Mouse (Mus musculus) thymus, adult 2 months (tissue): ENCODE data around the gene Pnliprp2. TPM values are rescaled to one million over a fixed set of nuclear protein-coding genes. Genes with fewer than 3 reads are reported as not detected.

ENCODE experiments used
- DNase-seq: peaks from one replicate; pipeline ENCODE4 v3.0.0; 2021
- H3K27ac ChIP-seq: fragments of 200-500 bp; 2 replicates; pipeline ENCODE4 v1.5.1; 2012; ENCODE audit warnings: low read length, control low read depth; ENCODE audit not compliant: control insufficient read depth, insufficient read depth
- H3K27me3 ChIP-seq: fragments of 200-500 bp; 2 replicates; pipeline ENCODE4 v1.6.1; 2012; ENCODE audit warnings: mild to moderate bottlenecking, low read length, moderate library complexity, mixed read lengths; ENCODE audit not compliant: control insufficient read depth, insufficient read depth
- H3K36me3 ChIP-seq: fragments of 200-500 bp; 2 replicates; pipeline ENCODE4 v1.6.1; 2012; ENCODE audit warnings: mild to moderate bottlenecking, low read length, moderate library complexity; ENCODE audit not compliant: control insufficient read depth, insufficient read depth
- H3K4me1 ChIP-seq: fragments of 200-500 bp; replicated peaks from 2 replicates; pipeline ENCODE4 v1.6.1; 2012; ENCODE audit warnings: low read length; ENCODE audit not compliant: control insufficient read depth, insufficient read depth
- H3K4me3 ChIP-seq: fragments of 200-500 bp; 2 replicates; pipeline ENCODE4 v1.5.1; 2012; ENCODE audit warnings: mild to moderate bottlenecking, low read length, control low read depth, moderate library complexity; ENCODE audit not compliant: control insufficient read depth, insufficient read depth
- CTCF ChIP-seq: fragments of 200-500 bp; IDR thresholded peaks from 2 replicates; pipeline ENCODE4 v1.5.1; 2012; ENCODE audit warnings: mild to moderate bottlenecking, control low read depth, low read length, moderate library complexity, borderline replicate concordance; ENCODE audit not compliant: control insufficient read depth, poor library complexity, insufficient read depth; ENCODE audit errors: extremely low read depth
- POLR2A ChIP-seq: fragments of 200-500 bp; IDR thresholded peaks from 2 replicates; pipeline ENCODE4 v1.6.1; 2012; ENCODE audit warnings: mild to moderate bottlenecking, low read length, control low read depth, moderate library complexity; ENCODE audit not compliant: control insufficient read depth, poor library complexity, insufficient read depth; ENCODE audit errors: extremely low read depth
- WGBS: fragments of 180-500 bp; shearing (Covaris S2); methylation state at CpG from one replicate; pipeline ENCODE4 v1.1.7; 2018; 5-methylcytosine and 5-hydroxymethylcytosine counted together
- polyA plus RNA-seq: library from polyadenylated mRNA; depleted of rRNA; stranded (reverse); fragments of >200 nt; gene quantifications from 2 replicates; pipeline ENCODE4 v1.2.3, GENCODE M21; 2012

Gene Pnliprp2
- polyA plus RNA-seq, 1 experiment, result not detected

DNA sequence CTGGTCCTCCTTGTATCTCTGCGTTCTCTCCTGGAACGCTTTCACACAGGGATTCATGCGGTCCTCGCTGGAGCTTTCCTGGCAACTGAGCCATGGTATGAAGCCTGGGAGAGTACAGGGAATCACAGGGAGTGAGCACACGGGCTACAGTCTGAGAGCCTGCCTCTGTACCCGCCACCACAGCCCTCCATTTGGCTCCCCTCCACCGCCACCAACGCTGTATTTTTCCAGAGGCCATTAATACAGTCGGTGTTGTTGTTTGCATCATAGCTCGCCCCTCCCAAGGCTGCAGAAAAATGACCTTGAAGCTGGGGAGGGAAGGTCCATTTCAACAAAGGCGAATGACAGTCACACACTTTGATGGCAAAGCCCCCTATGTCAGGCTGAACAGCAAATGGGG, 29.7 kb downstream of the Pnliprp2 start:
- WGBS, result 92% methylated on average over 11 of the region's 11 CpGs
- Histone ChIP-seq H3K27me3 (no peaks in the 10 kb centered on the region), H3K27ac (no peak overlapping the region), H3K36me3 (no peaks in the 10 kb centered on the region), H3K4me3 (no peak overlapping the region), H3K4me1 (no peaks in the 10 kb centered on the region)
- no peak for DNase-seq
- TF ChIP-seq CTCF, result no peak
- no peak for TF ChIP-seq POLR2A

DNA sequence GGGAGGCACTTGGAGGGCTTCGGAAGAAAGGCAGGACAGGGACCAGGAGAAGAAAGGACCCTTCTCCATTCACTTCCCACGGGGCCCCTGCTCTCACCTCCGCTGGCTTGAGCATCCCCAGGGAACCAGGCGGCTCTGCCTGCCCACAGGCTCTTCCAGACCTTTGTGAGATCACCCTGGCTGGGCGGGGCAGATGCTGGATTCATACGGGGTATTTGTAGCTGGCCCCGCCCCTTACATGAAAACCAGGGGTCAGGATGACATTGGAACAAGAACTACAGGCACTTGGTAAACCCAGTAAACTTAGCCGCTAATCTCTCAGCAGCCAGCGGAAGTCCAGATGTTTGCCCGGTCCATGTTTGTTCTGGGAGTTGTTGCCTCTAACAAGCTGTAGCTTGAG, 34.8 kb downstream of the Pnliprp2 start, which contains the start of gene 1700019N19Rik:
Gene 1700019N19Rik (minus strand): TSS at position 178 of the 400 bp plus-strand sequence.
- Histone ChIP-seq H3K27ac (no peak within 1 kb of the TSS), H3K4me1 (no peaks in the 10 kb centered on the region), H3K4me3 (no peak within 1 kb of the TSS), H3K36me3 (no peaks in the 10 kb centered on the region), H3K27me3 (no peaks in the 10 kb centered on the region)
- no peak for DNase-seq
- TF ChIP-seq POLR2A, result no peak
- no peak for TF ChIP-seq CTCF
- 77% methylated on average over 10 of the region's 10 CpGs for WGBS

DNA sequence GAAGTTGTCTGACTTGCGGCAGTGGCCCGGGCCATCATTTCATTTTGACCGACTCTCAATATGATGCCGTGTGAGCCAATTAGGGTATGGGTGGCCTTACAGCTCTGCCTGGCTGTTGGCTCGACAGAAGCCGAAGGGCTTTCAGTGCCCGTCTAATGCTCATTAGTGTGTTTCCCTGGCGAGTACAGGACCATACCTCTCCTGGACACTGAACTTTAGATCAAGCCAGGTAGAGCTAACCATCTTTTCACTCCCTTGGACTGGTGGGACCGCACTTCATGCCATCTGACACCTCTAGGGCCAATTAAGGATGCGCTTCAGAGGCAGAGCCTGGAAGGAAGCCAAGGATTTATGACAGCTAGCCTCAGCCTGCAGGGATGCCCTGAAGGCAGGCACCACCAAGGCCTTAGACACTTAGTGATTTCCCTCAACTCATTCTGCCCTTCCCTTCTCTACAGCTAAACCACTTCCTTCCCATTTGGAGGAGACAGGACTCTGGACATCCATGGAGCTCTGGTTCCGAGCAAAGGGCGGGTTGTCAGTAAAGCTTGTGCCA, 35.7 kb downstream of the Pnliprp2 start:
- Histone ChIP-seq H3K27ac (no peak overlapping the region), H3K4me3 (no peak overlapping the region), H3K36me3 (no peaks in the 10 kb centered on the region), H3K27me3 (no peaks in the 10 kb centered on the region), H3K4me1 (no peaks in the 10 kb centered on the region)
- no peak for TF ChIP-seq POLR2A
- TF ChIP-seq CTCF, result no peak
- DNase-seq, result no peak
- 84% methylated on average over 12 of the region's 12 CpGs for WGBS

DNA sequence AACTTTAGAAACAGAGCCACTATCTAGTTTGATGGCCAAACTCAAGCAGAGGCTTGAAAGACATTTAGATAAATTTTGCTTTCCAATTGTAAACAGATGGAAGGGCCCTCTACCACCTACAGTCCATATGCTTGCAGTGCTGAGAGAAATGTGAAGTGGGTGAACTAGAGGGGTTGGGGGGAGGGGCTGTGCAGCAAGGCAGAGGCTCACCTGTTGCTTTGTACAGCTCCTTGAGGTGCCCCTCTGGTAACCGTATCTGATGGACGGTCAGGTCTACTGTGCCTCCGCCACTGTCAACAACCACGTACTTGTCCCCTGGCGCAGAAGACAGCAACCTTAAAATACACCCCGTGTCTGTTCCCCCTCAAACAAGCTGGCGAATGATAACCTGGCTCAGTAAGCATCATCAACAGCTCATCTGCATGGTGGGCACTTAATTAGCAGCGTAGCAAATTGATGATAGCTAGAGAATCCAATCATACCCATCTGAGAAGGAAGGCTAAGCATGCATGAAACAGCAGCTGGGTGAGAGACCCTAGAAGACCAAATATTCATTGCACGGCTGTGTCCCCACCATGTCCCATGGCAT, 45.8 kb downstream of the Pnliprp2 start:
- no peak overlapping the region for H3K27ac ChIP-seq
- no peaks in the 10 kb centered on the region for H3K4me1 ChIP-seq
- no peaks in the 10 kb centered on the region for H3K27me3 ChIP-seq
- TF ChIP-seq POLR2A (no peak), CTCF (no peak)
- 91% methylated on average over 9 of the region's 9 CpGs for WGBS
- DNase-seq, result no peak
- H3K36me3 ChIP-seq, result no peaks in the 10 kb centered on the region
- no peak overlapping the region for H3K4me3 ChIP-seq

DNA sequence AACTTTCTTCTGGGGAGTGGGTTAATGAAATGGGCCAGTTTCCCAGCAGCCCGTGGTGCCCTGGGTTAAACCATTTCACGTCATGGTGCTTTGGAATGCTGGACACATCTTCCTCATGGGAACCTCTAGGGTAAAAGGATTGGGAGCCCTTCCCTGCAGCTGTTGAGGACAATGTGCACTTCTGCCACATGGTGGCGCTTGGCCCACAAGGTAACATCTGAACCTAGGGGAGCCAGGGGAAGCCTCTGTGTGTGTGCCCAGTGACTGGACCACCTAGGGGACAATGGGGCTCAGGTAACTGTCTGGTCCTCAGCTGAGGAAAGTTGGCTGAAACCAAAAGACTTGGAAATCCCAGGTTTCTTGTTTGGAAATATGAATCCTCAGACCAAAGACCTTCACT, 46.8 kb downstream of the Pnliprp2 start:
- 4% methylated on average over 3 of the region's 3 CpGs for WGBS
- no peak overlapping the region for H3K27ac ChIP-seq
- peak; percentile 35 for DNase-seq
- H3K27me3 ChIP-seq, result no peaks in the 10 kb centered on the region
- no peak overlapping the region for H3K4me3 ChIP-seq
- TF ChIP-seq CTCF, result peak; percentile 33; the same call in 1 of the 2 replicates
- TF ChIP-seq POLR2A, result no peak
- no peaks in the 10 kb centered on the region for H3K4me1 ChIP-seq
- H3K36me3 ChIP-seq, result no peaks in the 10 kb centered on the region

DNA sequence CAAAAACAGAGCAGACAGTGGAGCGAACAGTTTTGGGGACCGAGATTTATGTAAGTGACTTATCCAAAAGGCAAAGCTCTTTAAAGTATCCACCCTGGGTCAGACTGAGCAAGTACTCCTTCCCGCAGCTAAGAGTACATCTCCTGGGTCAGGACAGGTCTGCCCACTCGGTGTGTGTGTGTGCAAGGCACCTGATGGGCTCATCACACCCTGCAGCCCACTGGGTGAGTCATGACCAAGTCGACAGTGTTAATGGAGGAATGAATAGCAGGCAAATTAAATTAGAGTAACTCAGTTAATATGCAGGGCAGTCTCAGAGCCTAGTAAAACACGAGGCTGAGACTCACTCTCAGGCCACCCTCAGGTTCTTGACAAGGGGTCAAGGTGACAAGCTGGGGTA, 49.3 kb downstream of the Pnliprp2 start:
- Histone ChIP-seq H3K4me1 (no peaks in the 10 kb centered on the region), H3K27ac (no peak overlapping the region), H3K36me3 (no peaks in the 10 kb centered on the region), H3K4me3 (no peak overlapping the region), H3K27me3 (no peaks in the 10 kb centered on the region)
- TF ChIP-seq POLR2A (no peak), CTCF (no peak)
- 88% methylated on average over 6 of the region's 6 CpGs for WGBS
- no peak for DNase-seq

DNA sequence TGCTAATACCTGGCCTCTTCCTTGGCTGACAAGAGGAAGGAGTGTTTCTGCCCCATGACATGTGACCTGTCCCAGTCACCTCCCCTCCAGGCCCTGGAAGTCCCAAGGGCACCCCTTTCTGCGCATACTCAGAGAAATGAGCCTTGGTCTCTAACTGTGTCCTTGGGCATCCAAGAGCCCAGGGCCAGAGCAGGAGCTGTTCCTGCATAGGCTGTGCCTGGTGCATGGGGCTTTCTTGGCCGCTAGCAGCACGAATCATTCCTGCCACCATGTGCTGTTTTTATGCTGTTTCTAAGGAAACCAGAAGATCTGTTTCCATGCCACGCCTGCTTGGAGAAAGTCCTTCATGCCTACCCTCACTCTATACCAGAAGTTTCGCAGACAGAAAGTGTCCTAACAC, 51.0 kb downstream of the Pnliprp2 start:
- H3K36me3 ChIP-seq, result no peaks in the 10 kb centered on the region
- no peak overlapping the region for H3K4me3 ChIP-seq
- no peak overlapping the region for H3K27ac ChIP-seq
- TF ChIP-seq POLR2A, result no peak
- no peak for TF ChIP-seq CTCF
- no peak for DNase-seq
- H3K4me1 ChIP-seq, result no peaks in the 10 kb centered on the region
- WGBS, result 88% methylated on average over 5 of the region's 5 CpGs
- no peaks in the 10 kb centered on the region for H3K27me3 ChIP-seq
